ENCODE assay signal across 39 mouse cellular contexts in the genomic region with DNA sequence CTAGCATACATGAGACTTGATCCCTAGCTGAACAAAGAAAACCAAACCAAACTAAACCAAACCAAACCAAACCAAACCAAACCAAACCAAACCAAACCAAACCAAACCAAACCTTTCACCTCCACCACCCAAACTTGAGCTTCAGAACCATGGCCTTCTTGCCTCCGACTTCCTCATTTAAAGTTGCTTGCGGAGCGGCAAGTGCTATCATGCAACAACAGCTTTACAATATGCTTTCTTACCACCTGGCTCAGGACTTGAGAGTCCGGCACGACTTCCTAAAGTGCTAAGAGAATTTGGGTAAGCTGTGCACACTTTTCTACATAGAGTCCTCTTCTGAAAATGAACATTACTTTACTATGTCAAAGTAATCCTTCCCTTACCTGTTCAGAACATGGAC. TPM values are rescaled to one million over a fixed set of nuclear protein-coding genes. Genes with fewer than 3 reads are reported as not detected.
"Had no signal": no experiment of that assay in that cellular context is flagged by ENCODE, and none has a peak within 500 bp of the region (broad histone marks: within the 10 kb centered on the region; RNA-seq: fewer than 3 reads in every experiment).

No protein-coding gene starts in this region.

- H3K27ac ChIP-seq: embryonic facial prominence, embryonic 10.5 days; embryonic facial prominence, embryonic 12.5 days; embryonic facial prominence, embryonic 13.5 days; embryonic facial prominence, embryonic 15.5 days; forebrain, embryonic 10.5 days; forebrain, embryonic 12.5 days; forebrain, embryonic 13.5 days; forebrain, embryonic 15.5 days; gastrocnemius, adult 2 months; heart, adult 2 months; heart, embryonic 10.5 days had no signal

- H3K4me1 ChIP-seq: embryonic facial prominence, embryonic 12.5 days; embryonic facial prominence, embryonic 15.5 days had no signal

- H3K4me3 ChIP-seq: embryonic facial prominence, embryonic 10.5 days; embryonic facial prominence, embryonic 12.5 days; embryonic facial prominence, embryonic 13.5 days; embryonic facial prominence, embryonic 15.5 days; erythroblast, embryonic 14.5 days; forebrain, embryonic 10.5 days; forebrain, embryonic 12.5 days; forebrain, embryonic 13.5 days; forebrain, embryonic 15.5 days; gastrocnemius, adult 2 months; heart, adult 2 months; heart, embryonic 10.5 days had no signal

- H3K36me3 ChIP-seq: embryonic facial prominence, embryonic 10.5 days; embryonic facial prominence, embryonic 12.5 days; embryonic facial prominence, embryonic 13.5 days; embryonic facial prominence, embryonic 15.5 days; forebrain, embryonic 10.5 days; forebrain, embryonic 12.5 days; forebrain, embryonic 15.5 days; heart, embryonic 10.5 days had no signal

- DNase-seq: cerebellum, adult 9-11 months; cerebellum, postnatal 10 days; cerebellum, postnatal 14 days; cerebellum, postnatal 25 days; cerebellum, postnatal 36 days; embryo, embryonic 11 days; forebrain, postnatal 0 days; gastrocnemius, adult 2 months; gastrocnemius, postnatal 10 days; gastrocnemius, postnatal 14 days; gastrocnemius, postnatal 25 days; gastrocnemius, postnatal 36 days; heart, adult 11 months; heart, adult 18-20 months; heart, adult 2 months had no signal

- H3K9me3 ChIP-seq: embryonic facial prominence, embryonic 10.5 days; embryonic facial prominence, embryonic 12.5 days; embryonic facial prominence, embryonic 13.5 days; embryonic facial prominence, embryonic 15.5 days; forebrain, embryonic 10.5 days; forebrain, embryonic 12.5 days; forebrain, embryonic 13.5 days; forebrain, embryonic 15.5 days; heart, embryonic 10.5 days had no signal

- H3K9ac ChIP-seq: embryonic facial prominence, embryonic 12.5 days; embryonic facial prominence, embryonic 13.5 days; embryonic facial prominence, embryonic 15.5 days; forebrain, embryonic 12.5 days; forebrain, embryonic 13.5 days; forebrain, embryonic 15.5 days; forebrain, postnatal 0 days had no signal

- H3K27me3 ChIP-seq: embryonic facial prominence, embryonic 12.5 days; embryonic facial prominence, embryonic 13.5 days; embryonic facial prominence, embryonic 15.5 days; forebrain, embryonic 12.5 days; forebrain, embryonic 13.5 days; forebrain, embryonic 15.5 days had no signal

RNA-seq across cellular contexts. Expression of gene AK157302, which starts 7.3 kb away (rescaled TPM):
- polyA plus RNA-seq: embryonic facial prominence, embryonic 10.5 days; forebrain, embryonic 11.5 days had no signal

RNA-seq across cellular contexts. Expression of gene Gm10065, which starts 23.1 kb away (rescaled TPM):
- total RNA-seq: common myeloid progenitor, adult 5-6 weeks; forebrain, postnatal 0 days; gastrocnemius, adult 18-20 months; gastrocnemius, adult 2 months; gastrocnemius, adult 8-10 months; gastrocnemius, postnatal 10 days; gastrocnemius, postnatal 14 days; gastrocnemius, postnatal 25 days; gastrocnemius, postnatal 36 days; gastrocnemius, postnatal 4 days; granulocyte monocyte progenitor cell, adult 5-6 weeks; heart, adult 18-20 months; heart, adult 2 months; heart, adult 8-10 months had no signal
- polyA plus RNA-seq: cortical plate, adult 2 months; embryonic facial prominence, embryonic 10.5 days; embryonic facial prominence, embryonic 11.5 days; embryonic facial prominence, embryonic 12.5 days; embryonic facial prominence, embryonic 13.5 days; embryonic facial prominence, embryonic 14.5 days; erythroblast, embryonic 14.5 days; forebrain, embryonic 11.5 days; forebrain, embryonic 12.5 days; forebrain, embryonic 13.5 days; forebrain, embryonic 14.5 days; forebrain, embryonic 15.5 days; forebrain, embryonic 16.5 days; forebrain, postnatal 0 days; gonadal fat pad, adult 2 months; heart, adult 2 months; heart, embryonic 10.5 days; heart, embryonic 11.5 days had no signal
